Mouse (Mus musculus) mature B cell (primary cell): ENCODE measurements around the gene Caps2.
"Not testable (repeated sequence)": the region's sequence is repeated elsewhere in the genome, so short reads cannot be mapped to it uniquely, and the experiment has no call there.

Source experiments
- in situ Hi-C: fragments of 300-500 bp; cut with MboI; formaldehyde crosslinking; loops from 2 replicates; pipeline ENCODE4 v1.14.3; 2019

The Caps2 gene

DNA sequence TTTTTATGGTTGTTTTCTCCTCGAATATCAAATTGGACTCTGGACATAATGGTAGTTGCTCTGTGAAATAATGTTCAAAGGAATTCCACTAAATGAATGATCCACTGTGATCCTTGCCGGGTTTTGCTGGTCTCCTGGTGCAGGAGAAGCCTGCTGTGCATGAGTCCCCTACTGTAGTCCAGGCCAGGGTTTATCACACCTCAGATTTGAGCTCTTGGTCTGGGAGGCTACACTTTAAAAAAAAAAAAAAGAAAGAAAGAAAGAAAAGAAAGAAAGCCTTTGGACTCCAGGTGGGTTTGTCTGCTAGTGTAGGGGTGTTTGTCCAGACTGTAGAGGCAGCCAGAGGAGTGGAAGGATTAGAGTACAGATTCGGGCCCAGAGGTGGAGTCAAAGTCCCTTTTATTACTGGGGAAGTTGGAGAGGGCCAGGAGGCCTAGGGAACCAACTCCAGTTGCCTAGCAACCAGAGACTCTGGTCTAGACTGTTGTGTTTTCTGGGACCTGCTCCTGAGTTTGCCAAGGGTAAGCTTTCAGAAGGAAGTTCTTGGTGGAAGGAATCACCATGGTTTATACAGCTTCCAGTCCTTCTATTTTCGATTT is at the start of gene Caps2:
TSS of gene Caps2 (plus strand) at position 454 of the 599 bp plus-strand sequence.
- in situ Hi-C loops: no loop called here

DNA sequence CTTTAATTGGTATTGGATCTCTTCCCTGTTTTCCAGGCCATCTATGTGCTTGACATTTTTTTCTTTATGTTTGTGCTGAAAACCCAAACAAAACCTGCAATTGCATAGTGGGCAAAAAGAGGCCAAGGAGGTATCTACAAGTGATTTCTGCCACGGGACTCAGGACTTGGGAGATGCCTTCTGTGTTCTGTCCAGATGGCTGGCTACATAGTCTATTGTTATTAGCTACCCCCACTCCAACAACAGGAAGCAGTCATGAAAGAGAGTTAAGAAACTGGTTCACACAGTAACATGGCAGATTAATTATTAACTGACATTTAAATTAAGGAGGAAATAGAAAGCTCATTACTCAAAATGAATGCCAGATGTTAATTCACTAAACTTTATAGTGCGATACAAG is 38.3 kb upstream of the Caps2 start:
- in situ Hi-C loops: not testable (repeated sequence)

DNA sequence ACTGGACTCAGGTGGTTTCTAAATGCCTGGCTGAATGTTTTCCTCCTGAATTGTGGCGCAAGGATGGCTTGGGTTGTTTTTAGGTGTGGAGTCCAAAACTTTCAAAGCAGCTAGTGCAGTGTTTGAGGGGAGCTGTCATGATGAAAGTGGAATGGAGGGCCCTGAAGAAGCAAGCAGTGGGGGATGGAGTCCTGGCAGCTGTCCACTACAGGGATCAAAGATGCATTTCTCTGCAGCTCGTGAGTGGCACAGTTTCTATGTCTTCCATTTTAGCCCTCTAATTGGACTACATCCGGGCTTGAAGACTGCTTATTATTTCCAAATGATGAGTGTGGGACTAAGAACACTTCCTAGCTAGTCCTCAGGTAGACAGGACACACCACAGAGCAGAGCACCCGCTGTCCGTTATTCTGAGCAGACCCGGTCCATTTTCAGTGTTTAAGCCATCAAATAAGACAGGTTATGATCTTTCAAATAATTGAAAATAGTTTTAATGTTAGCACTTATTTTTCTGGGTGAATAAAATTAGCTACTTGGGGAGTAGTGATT is 35.7 kb upstream of the Caps2 start:
- in situ Hi-C loops: not testable (repeated sequence)

- in situ Hi-C loops: no loop called here
Measured at GRCm38 (mm10) chr10:112132194-112132593, 31.2 kb upstream of the Caps2 start.

- in situ Hi-C loops: no loop called here
Measured at GRCm38 (mm10) chr10:112138050-112138870, 25.2 kb upstream of the Caps2 start.

- in situ Hi-C loops: no loop called here
Measured at GRCm38 (mm10) chr10:112138871-112139430, 24.5 kb upstream of the Caps2 start.

DNA sequence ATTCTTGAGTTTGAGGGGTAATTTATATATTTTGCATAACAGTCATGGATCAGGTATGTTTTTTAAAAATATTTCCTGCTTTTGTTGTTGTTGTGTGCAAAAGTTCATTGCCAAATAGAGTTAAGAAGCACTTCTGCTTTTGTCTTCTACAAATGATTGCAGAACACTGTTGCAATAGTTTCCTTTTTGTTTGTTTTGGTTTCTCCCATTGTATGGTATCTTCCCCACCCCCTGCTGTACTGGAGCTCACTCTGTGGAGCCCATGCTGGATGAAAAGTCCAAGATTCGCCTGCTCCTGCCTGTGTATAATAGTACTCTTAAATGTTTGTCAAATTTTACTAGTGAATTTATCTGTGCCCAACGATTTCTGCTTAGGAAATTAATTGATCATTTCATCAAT is 23.6 kb upstream of the Caps2 start:
- in situ Hi-C loops: no loop called here

DNA sequence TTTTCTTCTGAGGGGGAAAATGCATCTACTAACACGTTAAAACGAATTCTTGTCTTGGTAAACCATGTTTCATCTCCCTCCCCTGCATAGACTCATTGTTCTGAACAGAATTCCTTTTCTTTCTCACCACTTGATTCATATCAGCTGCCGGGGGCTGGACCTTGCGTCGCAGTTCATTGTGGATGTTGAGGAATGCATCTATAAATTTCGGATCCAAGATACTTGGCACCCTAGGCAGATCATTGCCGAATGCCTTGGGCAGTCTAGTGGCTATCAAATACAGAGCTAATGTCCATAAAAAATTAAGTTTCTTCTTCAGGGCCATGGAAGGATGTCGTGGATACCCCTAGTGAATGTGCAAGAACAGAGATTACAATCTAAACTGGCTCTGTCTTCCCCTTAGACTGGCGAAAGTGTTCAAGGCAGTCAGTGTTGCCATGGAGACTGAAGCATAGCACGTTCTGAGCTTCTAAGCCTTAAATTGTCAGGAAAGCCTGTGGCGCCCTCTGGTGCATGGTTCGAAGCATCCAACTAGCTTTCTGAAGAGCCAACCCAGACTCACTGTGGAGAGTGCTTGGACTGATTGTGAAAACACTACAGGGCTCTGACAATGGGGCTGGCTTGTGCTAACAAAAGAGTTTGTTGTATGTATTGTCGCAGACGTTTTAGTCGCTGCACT is 3.4 kb upstream of the Caps2 start, which contains the start of gene Glipr1l3:
TSS of gene Glipr1l3 (minus strand) at position 446 of the 679 bp plus-strand sequence.
- in situ Hi-C loops: not testable (repeated sequence)

DNA sequence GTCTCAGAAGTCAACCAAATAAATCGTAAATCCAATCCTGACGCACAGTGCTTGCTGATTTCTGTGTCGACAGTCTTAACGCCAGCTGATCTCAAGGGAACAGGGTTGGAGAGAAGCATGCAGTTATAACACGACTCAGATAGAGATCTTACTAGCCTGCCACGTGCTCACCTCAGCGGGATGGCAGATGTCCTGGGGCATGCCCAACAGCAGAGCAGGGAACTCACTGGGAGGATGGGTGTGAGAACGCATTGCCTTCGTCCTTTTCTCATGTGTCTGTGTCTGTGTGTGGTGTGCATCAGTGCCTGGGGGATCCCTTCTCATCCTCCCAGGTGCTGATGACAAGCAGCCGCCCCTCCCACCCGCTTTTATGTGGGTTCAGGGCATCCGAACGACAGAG is 13.6 kb downstream of the Caps2 start:
- in situ Hi-C loops: not testable (repeated sequence)

DNA sequence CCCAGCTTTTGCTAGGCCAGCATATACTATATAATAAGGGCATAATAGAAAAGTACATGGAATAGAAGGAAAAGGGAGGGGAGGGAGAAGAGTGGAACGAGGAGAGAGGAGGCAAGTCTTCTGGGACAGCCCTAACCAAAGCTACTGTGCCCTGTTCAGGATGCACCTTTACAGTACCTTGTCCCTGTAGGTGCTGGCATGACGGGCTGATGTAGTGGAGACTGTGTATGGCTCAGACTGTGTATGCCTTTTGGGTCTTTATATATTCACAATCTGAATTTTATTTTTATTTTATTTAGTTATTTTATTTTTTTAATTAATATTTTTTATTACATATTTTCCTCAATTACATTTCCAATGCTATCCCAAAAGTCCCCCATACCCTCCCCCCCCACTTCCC is 30.5 kb downstream of the Caps2 start:
- in situ Hi-C loops: not testable (repeated sequence)

DNA sequence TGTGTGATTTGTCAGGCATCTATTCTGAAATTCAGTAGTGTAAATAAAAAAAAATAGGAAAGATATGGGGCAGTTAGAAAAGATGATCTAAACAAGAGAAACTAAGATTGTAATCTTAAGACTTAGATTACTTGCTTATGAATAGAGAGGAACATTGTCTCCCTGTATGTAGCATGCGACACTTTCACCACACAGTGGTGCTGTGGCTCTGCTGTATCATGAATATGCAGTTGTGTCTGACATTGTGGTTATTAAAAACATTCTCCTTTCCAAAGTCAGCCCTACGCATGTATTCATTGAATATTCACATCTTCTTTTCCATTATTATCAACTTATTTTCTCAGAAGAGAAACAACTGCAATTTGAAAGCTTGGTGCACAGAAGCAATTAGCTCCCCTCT is 40.0 kb downstream of the Caps2 start:
- in situ Hi-C loops: no loop called here

- in situ Hi-C loops: no loop called here
Measured at GRCm38 (mm10) chr10:112227073-112227472, 63.7 kb downstream of the Caps2 start.

DNA sequence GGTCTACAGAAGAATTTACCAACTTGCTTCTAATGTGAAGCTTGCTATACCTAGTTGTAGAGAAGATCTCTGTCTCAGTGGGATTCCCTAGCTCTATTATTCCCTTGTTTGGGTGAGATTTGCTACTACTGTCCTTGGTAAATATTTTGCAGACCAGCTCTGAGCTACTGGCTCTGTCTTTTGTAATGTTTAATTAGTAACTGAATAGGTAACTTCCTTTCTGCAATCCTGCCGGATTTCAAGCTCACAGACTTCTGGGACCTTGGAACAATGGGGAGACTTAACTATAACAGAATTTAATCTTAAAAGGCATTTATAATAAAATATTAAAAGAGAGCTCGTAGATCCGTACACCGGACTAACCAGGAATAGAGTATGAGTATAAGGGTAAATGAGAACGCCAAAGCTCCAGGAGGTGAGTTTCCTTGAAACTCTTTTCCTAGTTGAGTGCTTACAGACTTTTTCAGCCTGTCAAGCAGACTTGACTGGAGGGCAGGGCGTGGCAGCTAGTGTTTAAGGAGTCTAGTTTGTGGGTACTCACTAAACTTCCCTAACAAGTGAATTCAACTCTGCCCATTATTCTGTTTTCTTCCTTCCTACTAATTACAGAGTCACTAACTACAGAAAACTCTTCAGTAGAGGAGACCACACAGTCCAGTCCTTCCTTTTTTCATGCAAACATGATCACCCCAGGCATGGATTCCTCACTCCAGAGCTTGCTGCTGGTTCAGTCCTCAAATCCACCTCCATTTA is 65.8 kb downstream of the Caps2 start:
- in situ Hi-C loops: not testable (repeated sequence)

DNA sequence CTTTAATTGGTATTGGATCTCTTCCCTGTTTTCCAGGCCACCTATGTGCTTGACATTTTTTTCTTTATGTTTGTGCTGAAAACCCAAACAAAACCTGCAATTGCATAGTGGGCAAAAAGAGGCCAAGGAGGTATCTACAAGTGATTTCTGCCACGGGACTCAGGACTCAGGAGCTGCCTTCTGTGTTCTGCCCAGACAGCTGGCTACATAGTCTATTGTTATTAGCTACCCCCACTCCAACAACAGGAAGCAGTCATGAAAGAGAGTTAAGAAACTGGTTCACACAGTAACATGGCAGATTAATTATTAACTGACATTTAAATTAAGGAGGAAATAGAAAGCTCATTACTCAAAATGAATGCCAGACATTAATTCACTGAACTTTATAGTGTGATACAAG is 69.3 kb downstream of the Caps2 start:
- in situ Hi-C loops: not testable (repeated sequence)

GRCm38 (mm10) chr10:112235396-112235940 is 72.0 kb downstream of the Caps2 start:
- in situ Hi-C loops: not testable (repeated sequence)

DNA sequence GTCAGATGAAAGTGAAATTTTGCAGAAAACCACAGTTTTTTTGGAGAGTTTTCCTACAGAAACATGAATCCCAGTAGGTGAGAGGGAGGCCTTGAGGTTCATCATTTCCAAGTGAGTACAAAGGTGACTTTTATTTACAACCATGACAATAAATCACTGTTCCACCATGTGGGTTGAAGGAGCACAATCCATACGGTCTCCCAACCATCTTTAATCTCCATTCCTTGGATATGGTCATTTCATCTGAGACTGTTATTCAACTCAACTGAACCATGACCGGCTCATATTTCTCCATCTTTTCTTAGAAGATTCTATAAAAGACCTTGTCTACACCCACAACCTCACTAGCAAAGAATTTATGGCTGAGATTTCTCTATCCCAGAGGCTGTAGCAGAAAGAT is 84.9 kb downstream of the Caps2 start:
- in situ Hi-C loops: no loop called here

GRCm38 (mm10) chr10:112263467-112263866 is 100.0 kb downstream of the Caps2 start:
- in situ Hi-C loops: no loop called here
